Mouse (Mus musculus) adrenal gland, adult 18-20 months (tissue): Measurements from ENCODE around the gene Agpat3. TPM values are rescaled to one million over a fixed set of nuclear protein-coding genes. Genes with fewer than 3 reads are reported as not detected.

Source experiments
- DNase-seq, 2 experiments: peaks; one replicate each; pipeline ENCODE4 v3.0.0; 2021 to 2022; ENCODE audit warnings: low spot score in 2 of 2
- total RNA-seq, 2 experiments: library from RNA; stranded (reverse); gene quantifications; 1 replicate in 1 of 2; 2 replicates in 1 of 2; pipeline ENCODE4 v1.2.3; 2021

Gene Agpat3
- total RNA-seq, 2 experiments from 2014 or later: 289 to 343 TPM

DNA sequence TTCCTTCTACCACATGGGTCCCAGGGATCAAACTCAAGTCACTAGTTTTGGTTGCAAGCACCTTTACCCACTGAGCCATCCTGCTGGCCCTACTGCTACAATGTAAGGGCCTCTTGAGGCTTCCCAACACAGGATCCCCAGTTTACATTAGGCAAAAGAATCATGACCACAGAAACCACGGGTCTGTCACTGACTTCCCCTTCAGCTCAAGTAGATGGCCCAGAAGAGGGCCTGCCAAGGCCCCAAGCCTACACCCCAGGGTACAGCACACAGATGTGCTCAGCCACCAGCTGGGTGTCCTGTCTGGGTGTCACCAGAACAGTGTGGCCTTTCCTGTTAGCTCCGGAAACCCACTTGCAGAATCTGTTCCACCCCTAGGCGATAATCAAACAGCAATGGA is 87.6 kb downstream of the Agpat3 start:
- DNase-seq: no peak

DNA sequence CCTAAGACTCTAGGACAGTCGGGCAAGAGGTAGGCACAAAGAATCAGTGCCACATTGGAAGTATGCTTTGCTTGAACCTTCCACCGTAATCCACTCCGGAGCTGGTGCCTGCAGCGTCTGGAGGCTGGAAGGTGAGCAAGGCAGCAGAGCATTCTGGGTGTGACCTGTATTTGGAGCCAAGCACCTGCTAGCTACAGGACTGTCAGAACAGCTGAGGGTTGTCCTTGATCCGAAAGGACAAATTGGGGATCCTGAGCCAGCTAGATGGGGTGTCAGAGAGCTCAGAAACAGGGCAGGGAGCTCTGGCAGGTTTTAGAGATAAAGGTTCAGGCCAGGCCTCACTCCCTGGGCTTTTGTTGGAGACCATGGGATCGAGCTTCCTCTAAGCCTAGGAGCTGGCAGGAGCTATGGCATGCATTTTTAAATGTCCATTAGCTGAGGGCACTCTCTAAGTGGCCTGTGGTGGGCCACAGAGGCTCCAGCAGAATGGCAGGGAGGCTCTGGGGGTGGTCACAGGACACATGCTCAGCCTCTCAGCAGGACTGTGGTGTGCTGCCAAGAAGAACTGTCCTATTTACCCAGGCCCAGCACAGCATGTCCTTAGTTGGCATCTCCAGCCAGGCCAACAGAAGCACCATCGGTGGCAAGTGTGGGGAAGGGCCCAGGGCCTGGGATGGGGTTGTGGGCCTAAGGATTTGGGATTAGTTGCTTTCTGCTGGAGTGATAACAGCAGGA is 91.2 kb downstream of the Agpat3 start:
- DNase-seq: no peak

DNA sequence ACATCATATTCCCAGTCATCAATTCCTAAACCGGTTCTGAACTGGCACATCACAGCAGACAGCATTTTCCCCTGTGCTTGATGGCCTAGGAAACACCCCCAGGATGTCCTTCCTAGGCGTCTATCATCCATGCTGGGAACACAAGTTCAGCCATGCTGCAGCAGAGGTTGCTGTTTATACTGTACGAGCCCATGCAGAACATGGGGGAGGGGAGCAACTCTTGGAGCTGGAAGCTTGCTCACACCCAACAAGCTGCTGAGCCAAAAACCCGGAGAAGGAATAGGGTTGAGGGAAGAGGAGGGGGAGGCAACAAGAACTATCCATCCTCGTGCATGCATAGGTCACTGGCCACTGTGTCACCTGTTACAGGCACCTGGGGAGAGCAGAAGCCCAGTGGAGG is 92.0 kb downstream of the Agpat3 start:
- DNase-seq: no peak

GRCm38 (mm10) chr10:78259702-78260101 is 92.6 kb downstream of the Agpat3 start:
- no peak for DNase-seq

DNA sequence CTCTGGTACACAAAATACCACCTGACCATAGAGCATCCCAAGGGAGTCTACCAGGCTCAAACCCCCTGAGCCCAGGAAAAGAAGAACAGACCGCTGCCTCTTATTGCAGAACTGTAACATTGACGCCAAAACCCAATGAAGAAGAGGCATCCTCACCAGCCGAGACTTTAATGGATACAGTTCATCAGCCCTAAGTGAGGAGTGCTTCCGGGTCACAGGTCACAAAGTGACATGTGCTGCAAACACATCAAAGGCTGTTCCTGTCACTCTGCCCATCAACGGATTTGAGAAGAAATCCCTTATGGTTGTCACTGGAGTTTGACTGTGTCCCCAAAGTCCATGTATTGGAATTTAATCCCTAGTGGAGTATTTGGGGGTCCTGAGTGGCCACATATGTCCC is 93.1 kb downstream of the Agpat3 start:
- no peak for DNase-seq

DNA sequence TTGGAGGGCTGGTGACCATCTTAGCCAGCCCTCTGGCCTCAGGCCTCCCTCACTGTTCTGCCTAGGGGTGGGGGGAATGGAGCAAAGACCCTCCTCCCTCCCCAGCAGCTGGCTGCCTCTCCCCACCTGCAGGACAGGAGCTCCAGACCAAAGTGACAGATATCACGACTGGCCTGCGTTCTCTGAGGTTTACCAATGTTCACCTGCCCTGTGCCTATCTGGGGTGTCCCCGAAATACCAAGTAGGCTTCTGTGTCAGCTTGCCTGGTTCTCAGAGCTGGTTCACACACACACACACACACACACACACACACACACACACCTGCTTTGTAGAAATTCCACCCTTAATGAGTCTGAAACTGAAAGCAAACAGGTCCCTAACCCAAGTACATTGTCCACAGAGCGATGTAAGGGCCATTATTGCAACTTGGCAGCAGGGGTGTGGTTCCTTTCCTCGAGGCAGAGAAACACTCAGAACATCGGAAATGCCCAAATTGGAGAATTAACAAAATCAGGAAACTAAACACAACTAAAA is 94.1 kb downstream of the Agpat3 start:
- DNase-seq: no peak

GRCm38 (mm10) chr10:78255646-78256059 is 96.6 kb downstream of the Agpat3 start:
- DNase-seq: peak; percentile 56 to 80

GRCm38 (mm10) chr10:78247206-78247605 is 105.1 kb downstream of the Agpat3 start:
- no peak for DNase-seq

- no peak for DNase-seq
Observed at GRCm38 (mm10) chr10:78246725-78247124, 105.6 kb downstream of the Agpat3 start.

GRCm38 (mm10) chr10:78245225-78245547 is 107.1 kb downstream of the Agpat3 start:
- no peak for DNase-seq

DNA sequence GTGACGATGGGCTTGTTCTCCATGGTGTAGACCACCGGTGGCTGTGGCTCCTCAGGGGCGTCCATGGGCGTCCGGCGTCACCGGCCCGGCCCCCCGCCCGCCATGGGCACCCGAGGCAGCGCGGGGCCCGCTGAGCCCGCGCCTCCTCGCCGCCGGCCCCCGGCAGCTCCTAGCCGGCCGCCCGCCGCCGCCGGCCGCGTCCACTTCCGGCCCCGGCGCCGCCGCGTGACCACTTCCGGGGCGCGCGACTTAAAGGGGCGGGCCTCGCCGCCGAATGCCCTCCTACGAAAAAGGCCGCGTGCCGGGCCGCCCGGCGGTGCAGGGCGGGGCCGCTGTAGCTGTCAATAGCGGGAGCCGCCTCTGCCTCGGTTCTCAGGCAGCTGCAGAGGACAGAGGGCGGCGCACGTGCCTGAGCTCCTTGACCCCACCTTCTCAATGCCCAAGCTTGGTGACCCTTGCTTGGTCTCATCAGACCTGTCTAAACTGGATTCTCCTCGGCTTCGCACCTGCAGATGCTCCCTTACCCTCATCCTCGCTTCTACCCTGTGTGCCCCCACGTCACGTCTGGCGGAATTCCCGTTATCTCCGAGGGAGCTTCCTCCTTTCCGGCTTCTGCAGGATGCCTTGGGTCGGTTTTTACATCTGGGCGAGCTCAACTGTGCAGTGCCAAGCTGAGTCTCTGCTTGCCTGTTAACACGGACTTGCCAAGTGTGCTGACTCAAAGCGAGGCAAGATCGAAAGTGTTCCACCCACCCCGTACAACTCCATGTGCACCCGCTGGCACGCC is 107.7 kb downstream of the Agpat3 start, which contains the start of gene Trappc10:
Trappc10 (minus strand) TSS at position 204 of the 787 bp plus-strand sequence.
- peak; percentile 89 to 92 for DNase-seq

GRCm38 (mm10) chr10:78244058-78244437 is 108.2 kb downstream of the Agpat3 start:
- DNase-seq: peak in 1 of 2 experiments; percentile 53

- DNase-seq: no peak
Observed at GRCm38 (mm10) chr10:78238926-78239325, 113.4 kb downstream of the Agpat3 start.

- DNase-seq: no peak
Observed at GRCm38 (mm10) chr10:78238297-78238696, 114.0 kb downstream of the Agpat3 start.

DNA sequence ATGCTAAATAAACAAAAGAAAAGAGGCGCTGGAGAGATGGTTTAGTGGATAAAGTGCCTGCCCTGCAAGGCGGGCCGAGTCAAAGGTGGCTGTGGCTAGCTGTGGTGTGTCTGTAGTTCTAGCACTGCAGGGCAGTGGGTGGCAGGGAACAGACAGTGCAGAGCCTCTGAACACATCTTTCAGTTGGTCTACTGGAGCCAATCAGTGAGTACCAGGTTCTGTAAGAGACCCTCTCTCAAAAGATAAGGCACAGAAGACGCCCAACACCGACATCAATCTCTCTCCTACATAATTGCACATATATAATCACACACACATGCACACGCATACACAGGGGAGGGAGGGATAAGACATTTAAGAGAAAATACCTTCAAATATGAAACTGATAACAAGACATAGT is 114.5 kb downstream of the Agpat3 start:
- no peak for DNase-seq

GRCm38 (mm10) chr10:78236885-78237629 is 115.2 kb downstream of the Agpat3 start:
- no peak for DNase-seq

- no peak for DNase-seq
Observed at GRCm38 (mm10) chr10:78233756-78234155, 118.5 kb downstream of the Agpat3 start.

- DNase-seq: no peak
Observed at GRCm38 (mm10) chr10:78233161-78233560, 119.1 kb downstream of the Agpat3 start.

- no peak for DNase-seq
Observed at GRCm38 (mm10) chr10:78232301-78232980, 119.8 kb downstream of the Agpat3 start.

DNA sequence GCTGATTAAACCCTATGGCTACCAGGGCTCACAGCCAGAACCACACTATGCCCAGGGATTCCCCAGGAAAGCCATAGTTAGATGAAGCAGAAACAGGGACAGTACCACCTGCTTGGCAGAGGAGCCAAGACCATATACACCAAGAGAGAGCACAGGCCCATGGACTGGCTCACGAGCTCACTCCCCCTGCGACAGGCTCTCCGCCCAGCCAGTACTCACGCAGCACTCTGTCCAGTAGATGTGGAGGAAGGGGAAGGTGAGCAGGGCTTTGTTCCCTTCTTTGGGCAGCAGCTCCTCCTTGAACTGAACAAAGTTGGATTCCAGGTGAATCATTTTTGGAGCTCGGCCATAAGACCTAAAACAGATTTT is 123.7 kb downstream of the Agpat3 start:
- DNase-seq: no peak
